Mouse (Mus musculus) lung, embryonic 15.5 days (tissue): Measurements from ENCODE around the gene Cdc42bpg. TPM values are rescaled to one million over a fixed set of nuclear protein-coding genes. Genes with fewer than 3 reads are reported as not detected.
"Not testable (repeated sequence)": the region's sequence is repeated elsewhere in the genome, so short reads cannot be mapped to it uniquely, and the experiment has no call there.

Experiments used
- ATAC-seq: fragments of 200-750 bp; cut with Nextera tagmentation; 2 replicates; pipeline ENCODE4 v1.8.0; 2017; ENCODE audit warnings: moderate number of reproducible peaks, borderline replicate concordance; ENCODE audit not compliant: low FRiP score, low TSS enrichment; ENCODE audit errors: extremely low read depth
- H3K27ac ChIP-seq: fragments of 300-500 bp; sonication (generic); 2 replicates; pipeline ENCODE4 v1.5.1; 2015; ENCODE audit warnings: moderate library complexity, mild to moderate bottlenecking, inconsistent platforms
- H3K27me3 ChIP-seq: fragments of 300-500 bp; sonication (generic); 2 replicates; pipeline ENCODE4 v1.6.1; 2015; ENCODE audit warnings: inconsistent platforms
- H3K36me3 ChIP-seq: fragments of 300-500 bp; sonication (generic); 2 replicates; pipeline ENCODE4 v1.6.1; 2015; ENCODE audit warnings: inconsistent platforms
- H3K4me1 ChIP-seq: fragments of 300-500 bp; sonication (generic); 2 replicates; pipeline ENCODE4 v1.6.1; 2015; ENCODE audit warnings: inconsistent platforms
- H3K4me2 ChIP-seq: fragments of 300-500 bp; sonication (generic); 2 replicates; pipeline ENCODE4 v1.6.1; 2015; ENCODE audit warnings: inconsistent platforms, mild to moderate bottlenecking, moderate library complexity
- H3K4me3 ChIP-seq: fragments of 300-500 bp; sonication (generic); 2 replicates; pipeline ENCODE4 v1.5.1; 2015; ENCODE audit warnings: mild to moderate bottlenecking, inconsistent platforms
- H3K9ac ChIP-seq: fragments of 300-500 bp; sonication (generic); 2 replicates; pipeline ENCODE4 v1.6.1; 2015; ENCODE audit warnings: inconsistent platforms
- H3K9me3 ChIP-seq: fragments of 300-500 bp; sonication (generic); 2 replicates; pipeline ENCODE4 v1.6.1; 2016; ENCODE audit warnings: inconsistent platforms
- WGBS: fragments of 180-500 bp; shearing (Covaris S2); methylation state at CpG from one replicate; pipeline ENCODE4 v1.1.7; 2015; 5-methylcytosine and 5-hydroxymethylcytosine counted together
- polyA plus RNA-seq: library from polyadenylated mRNA; unstranded; fragments of >200 nt; fragmentation: Nextera tagmentation; extraction: Ambion mirVana; gene quantifications from 2 replicates; pipeline ENCODE4 v1.2.1, GENCODE M21; 2015

Gene Cdc42bpg
- polyA plus RNA-seq, 1 experiment from 2014 or later: 0.92 TPM

GRCm38 (mm10) chr19:6289696-6290238 lies 16.5 kb upstream of the Cdc42bpg start:
- Histone ChIP-seq H3K4me2 (no peak overlapping the region), H3K9me3 (no peaks in the 10 kb centered on the region), H3K9ac (no peak overlapping the region), H3K4me1 (peaks cover 47% of the 10 kb centered on the region), H3K27me3 (no peaks in the 10 kb centered on the region), H3K27ac (no peak overlapping the region), H3K4me3 (no peak overlapping the region), H3K36me3 (peaks cover 22% of the 10 kb centered on the region)
- ATAC-seq: no peak
- 88% methylated on average over 14 of the region's 14 CpGs for WGBS

DNA sequence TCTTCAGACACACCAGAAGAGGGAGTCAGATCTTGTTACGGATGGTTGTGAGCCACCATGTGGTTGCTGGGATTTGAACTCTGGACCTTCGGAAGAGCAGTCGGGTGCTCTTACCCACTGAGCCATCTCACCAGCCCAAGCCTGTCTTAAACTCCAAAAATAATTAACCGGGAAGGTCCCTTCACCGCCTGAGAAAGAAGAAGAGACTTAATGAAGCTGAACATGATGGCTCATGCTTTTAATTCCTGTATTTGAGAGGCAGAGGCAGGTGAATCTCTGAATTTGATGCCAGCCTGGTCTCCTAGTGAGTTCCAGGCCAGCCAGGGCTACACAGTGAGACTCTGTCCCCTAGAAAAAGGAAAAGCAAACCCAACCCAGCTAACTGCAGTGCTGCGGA lies 15.5 kb upstream of the Cdc42bpg start:
- Histone ChIP-seq H3K36me3 (peaks cover 30% of the 10 kb centered on the region), H3K4me1 (peaks cover 38% of the 10 kb centered on the region)
- not testable (repeated sequence) for H3K9me3 ChIP-seq, H3K4me3 ChIP-seq, H3K4me2 ChIP-seq, H3K27ac ChIP-seq, H3K27me3 ChIP-seq, H3K9ac ChIP-seq, ATAC-seq
- 93% methylated on average over 5 of the region's 6 CpGs for WGBS

DNA sequence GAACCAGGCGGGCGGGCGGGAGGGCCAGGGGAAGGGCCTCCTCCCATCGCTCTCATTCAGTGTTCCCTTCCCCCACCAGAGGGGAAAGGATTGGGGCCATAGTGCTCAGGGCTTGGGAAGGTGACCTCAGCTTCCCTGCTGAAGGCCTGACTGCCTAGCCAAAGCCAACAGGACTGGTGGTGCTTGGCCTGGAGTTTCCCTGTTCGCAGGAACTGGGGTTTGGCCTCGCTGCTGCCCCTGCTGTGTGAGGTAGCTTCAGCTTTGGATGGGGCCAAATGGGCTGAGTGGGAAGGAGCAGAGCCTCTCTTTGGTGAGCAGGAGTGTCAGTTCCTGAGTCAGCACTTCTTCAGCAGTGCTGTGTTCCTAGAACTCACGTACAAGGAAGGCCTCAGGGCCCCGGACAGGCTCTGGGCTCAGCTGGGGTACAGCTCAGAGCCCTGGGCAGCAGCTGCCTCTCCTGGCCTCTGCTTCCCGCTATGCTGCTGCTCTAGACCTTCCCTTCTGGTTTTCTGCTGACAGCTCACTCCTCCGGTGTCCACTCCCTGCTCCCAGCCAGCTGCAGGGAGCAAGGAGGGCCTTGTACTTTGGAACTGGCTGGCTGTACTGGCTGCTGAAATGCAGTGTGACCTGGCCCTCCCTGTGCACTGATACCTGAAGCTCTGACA lies 15.0 kb upstream of the Cdc42bpg start:
- H3K27me3 ChIP-seq: no peaks in the 10 kb centered on the region
- no peak overlapping the region for H3K4me3 ChIP-seq
- no peak overlapping the region for H3K27ac ChIP-seq
- H3K9ac ChIP-seq: no peak overlapping the region
- 78% methylated on average over 10 of the region's 10 CpGs for WGBS
- H3K4me2 ChIP-seq: no peak overlapping the region
- H3K36me3 ChIP-seq: peaks cover 34% of the 10 kb centered on the region
- peaks cover 32% of the 10 kb centered on the region for H3K4me1 ChIP-seq
- no peaks in the 10 kb centered on the region for H3K9me3 ChIP-seq
- no peak for ATAC-seq

DNA sequence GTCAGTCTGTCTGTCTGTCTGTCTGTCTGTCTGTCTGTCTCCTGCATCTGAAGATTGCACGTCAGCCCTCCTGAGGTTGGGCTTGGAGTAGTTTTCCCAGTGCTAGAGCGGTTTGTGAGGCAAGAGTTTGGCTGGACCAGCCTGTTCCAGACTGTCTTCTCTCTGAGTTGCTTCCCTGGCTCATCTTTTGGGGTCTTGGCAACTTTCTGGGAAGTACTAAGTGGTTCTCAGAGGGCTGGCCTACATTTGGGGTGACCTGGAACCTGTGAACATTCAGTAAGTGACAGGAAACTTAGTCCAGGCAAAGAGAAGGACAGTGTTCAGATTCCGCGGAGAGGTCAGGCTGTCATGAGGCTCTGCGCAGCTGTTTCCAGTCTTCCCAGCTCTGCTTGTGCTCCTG lies 14.0 kb upstream of the Cdc42bpg start:
- H3K27me3 ChIP-seq: no peaks in the 10 kb centered on the region
- H3K27ac ChIP-seq: no peak overlapping the region
- no peak for ATAC-seq
- 87% methylated on average over 5 of the region's 5 CpGs for WGBS
- no peaks in the 10 kb centered on the region for H3K9me3 ChIP-seq
- H3K36me3 ChIP-seq: peaks cover 36% of the 10 kb centered on the region
- no peak overlapping the region for H3K9ac ChIP-seq
- H3K4me1 ChIP-seq: peaks cover 22% of the 10 kb centered on the region
- H3K4me2 ChIP-seq: no peak overlapping the region
- no peak overlapping the region for H3K4me3 ChIP-seq

DNA sequence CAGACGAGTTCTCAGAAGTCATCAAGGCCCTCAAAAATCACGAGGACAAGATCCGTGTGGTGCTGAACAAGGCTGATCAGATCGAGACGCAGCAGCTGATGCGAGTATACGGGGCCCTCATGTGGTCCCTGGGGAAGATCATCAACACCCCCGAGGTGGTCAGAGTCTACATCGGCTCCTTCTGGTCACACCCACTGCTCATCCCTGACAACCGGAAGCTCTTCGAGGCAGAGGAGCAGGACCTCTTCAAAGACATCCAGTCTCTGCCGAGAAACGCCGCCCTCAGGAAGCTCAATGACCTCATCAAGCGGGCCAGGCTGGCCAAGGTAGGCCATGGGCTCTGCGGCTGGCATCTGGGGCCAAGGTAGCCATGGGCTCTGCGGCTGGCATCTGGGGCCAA lies 12.0 kb upstream of the Cdc42bpg start:
- Histone ChIP-seq H3K4me2 (no peak overlapping the region), H3K27ac (no peak overlapping the region), H3K4me1 (0 out of 2 replicates have a peak, but pooled peaks cover 7% of the 10 kb centered on the region), H3K27me3 (no peaks in the 10 kb centered on the region), H3K9me3 (no peaks in the 10 kb centered on the region), H3K36me3 (peaks cover 51% of the 10 kb centered on the region), H3K4me3 (no peak overlapping the region), H3K9ac (no peak overlapping the region)
- ATAC-seq: no peak
- WGBS: 92% methylated on average over 17 of the region's 17 CpGs

DNA sequence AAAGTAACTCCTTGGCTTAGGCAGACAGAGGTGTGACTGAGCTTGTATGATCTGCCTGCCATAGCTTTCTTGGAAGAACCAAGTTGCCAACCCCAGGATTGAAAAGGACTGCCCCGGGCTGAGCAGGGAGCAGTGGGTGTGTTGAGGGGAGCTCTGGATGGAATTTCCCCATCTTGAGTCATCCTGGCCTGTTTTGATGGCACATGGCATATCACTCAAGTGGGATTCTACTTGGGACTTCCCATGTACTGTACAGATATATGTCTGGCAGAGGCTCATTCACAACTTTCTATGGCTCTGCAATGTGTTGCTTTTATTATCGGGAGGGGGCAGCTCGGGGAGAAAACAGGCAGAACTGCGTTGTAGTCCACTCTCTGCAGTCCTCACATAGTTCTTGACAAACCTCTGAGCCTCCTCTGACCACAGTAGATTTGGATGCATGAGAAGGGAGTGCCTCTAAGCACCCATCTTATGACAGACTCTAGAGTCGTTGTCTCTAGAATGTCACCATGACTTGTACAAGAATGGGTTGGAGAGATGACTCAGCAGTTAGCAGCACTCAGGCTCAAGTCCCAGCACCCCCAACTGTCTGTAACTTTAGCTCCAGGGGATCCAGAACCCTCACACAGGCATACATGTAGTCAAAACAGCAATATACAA lies 9.6 kb upstream of the Cdc42bpg start:
- peaks cover 49% of the 10 kb centered on the region for H3K36me3 ChIP-seq
- 83% methylated on average over 5 of the region's 5 CpGs for WGBS
- H3K27me3 ChIP-seq: no peaks in the 10 kb centered on the region
- H3K4me3 ChIP-seq: no peak overlapping the region
- no peaks in the 10 kb centered on the region for H3K9me3 ChIP-seq
- no peak overlapping the region for H3K9ac ChIP-seq
- ATAC-seq: no peak
- no peak overlapping the region for H3K4me2 ChIP-seq
- H3K27ac ChIP-seq: no peak overlapping the region
- 0 out of 2 replicates have a peak, but pooled peaks cover 3% of the 10 kb centered on the region for H3K4me1 ChIP-seq

DNA sequence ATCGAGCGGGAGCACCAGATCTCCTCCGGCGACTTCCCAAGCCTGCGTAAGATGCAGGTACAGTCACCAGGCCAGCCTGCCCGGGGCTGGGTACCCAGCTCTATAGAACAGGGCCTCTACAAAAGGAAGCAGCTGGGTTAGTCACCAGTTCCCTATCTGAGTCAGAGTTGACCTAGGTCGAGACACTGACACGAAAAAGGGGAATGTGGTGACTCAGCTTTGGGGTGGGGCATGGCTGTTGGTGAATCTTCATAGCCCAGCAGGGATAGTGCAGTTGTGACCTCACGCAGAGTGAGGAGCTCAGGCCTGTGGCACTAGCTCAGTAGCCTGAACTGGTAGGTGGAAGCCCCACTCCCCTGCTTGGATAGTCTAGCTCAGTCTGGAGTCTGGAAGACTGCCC lies 8.6 kb upstream of the Cdc42bpg start:
- Histone ChIP-seq H3K4me2 (no peak overlapping the region), H3K36me3 (peaks cover 49% of the 10 kb centered on the region)
- WGBS: 86% methylated on average over 9 of the region's 9 CpGs

GRCm38 (mm10) chr19:6299003-6299402 lies 7.3 kb upstream of the Cdc42bpg start:
- 70% methylated on average over 4 of the region's 4 CpGs for WGBS
- ATAC-seq: no peak
- H3K36me3 ChIP-seq: peaks cover 41% of the 10 kb centered on the region

More for the DNA sequence above, 8.6 kb upstream of the Cdc42bpg start:
- Histone ChIP-seq H3K27ac (no peak overlapping the region), H3K4me1 (peaks cover 6% of the 10 kb centered on the region; the same call in 1 of the 2 replicates), H3K4me3 (no peak overlapping the region), H3K27me3 (no peaks in the 10 kb centered on the region), H3K9ac (no peak overlapping the region), H3K9me3 (no peaks in the 10 kb centered on the region)
- ATAC-seq: no peak

DNA sequence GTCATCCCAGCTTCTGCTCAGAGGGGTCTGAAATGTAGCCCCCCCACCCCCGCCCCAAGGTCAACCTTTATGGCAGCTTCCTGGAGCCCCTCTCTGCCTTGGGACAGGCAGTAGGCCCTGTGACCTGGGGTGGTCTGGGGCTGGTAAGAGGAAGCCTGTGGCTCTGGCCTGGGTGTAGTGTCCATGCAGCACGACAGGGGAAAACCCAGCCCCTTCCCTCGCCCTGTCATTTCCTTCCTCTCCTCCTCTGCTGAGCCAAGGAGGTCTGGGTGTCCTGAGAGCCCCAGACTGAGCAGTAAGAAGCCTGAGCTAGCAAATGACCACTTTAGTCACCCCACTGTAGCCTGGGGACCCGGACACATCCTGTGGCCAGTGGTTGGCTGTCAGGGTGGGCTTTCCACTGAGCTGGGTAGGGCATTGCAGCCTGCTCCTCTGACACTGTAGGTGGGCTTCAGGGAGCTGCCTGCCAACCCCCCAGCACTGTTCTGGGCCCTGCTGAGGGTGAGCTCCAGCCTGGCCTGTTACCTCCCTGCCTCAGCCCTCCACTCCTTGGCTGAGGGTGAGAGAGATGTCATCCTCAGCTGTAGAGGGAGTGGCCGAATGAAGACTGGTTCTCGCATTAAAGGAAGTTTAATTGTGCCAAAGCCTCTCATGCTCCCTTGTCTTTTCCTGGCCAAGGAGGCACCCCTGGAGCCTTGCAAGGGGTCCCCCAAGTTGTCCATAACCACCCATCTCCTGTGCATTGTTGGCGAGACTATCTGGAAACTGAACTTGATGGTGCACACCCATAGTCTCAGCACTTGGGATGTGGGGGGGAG lies 6.6 kb upstream of the Cdc42bpg start:
- peaks cover 36% of the 10 kb centered on the region for H3K36me3 ChIP-seq
- 70% methylated on average over 7 of the region's 7 CpGs for WGBS
- H3K4me3 ChIP-seq: no peak overlapping the region
- H3K4me2 ChIP-seq: no peak overlapping the region
- H3K27ac ChIP-seq: peak overlapping the region; percentile 41
- no peaks in the 10 kb centered on the region for H3K9me3 ChIP-seq
- no peak for ATAC-seq
- no peaks in the 10 kb centered on the region for H3K27me3 ChIP-seq
- H3K4me1 ChIP-seq: peaks cover 12% of the 10 kb centered on the region
- no peak overlapping the region for H3K9ac ChIP-seq

More at GRCm38 (mm10) chr19:6299003-6299402, 7.3 kb upstream of the Cdc42bpg start:
- H3K4me3 ChIP-seq: no peak overlapping the region
- no peak overlapping the region for H3K9ac ChIP-seq
- no peak overlapping the region for H3K4me2 ChIP-seq
- H3K9me3 ChIP-seq: no peaks in the 10 kb centered on the region
- peak overlapping the region; percentile 41 for H3K27ac ChIP-seq
- peaks cover 8% of the 10 kb centered on the region; the same call in 1 of the 2 replicates for H3K4me1 ChIP-seq
- no peaks in the 10 kb centered on the region for H3K27me3 ChIP-seq

DNA sequence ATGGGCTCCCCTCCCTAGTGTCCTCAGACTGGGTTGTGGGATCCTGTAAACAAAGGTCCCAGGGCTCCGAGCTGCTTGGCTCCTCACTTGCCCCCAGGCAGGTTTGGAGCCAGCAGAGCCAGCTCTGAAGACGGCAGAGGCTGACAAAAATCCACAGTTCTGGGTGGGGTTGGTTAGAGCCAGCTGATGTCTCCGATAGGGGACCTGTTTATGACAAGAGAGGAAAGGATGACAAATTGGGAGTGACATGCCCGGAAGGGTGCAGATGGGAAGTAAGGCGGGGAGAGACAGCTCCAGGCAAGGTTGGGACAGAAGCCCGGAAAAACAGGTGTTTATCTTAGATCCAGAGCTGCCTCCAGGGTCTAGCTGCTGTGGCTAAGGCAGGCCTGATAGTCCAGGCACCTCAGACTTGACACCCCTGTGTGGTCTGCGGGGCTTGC lies 5.8 kb upstream of the Cdc42bpg start:
- no peaks in the 10 kb centered on the region for H3K27me3 ChIP-seq
- peaks cover 13% of the 10 kb centered on the region for H3K4me1 ChIP-seq
- H3K9me3 ChIP-seq: no peaks in the 10 kb centered on the region
- WGBS: 37% methylated on average over 7 of the region's 7 CpGs
- H3K4me3 ChIP-seq: no peak overlapping the region
- peak; percentile 29; the same call in 1 of the 2 replicates for ATAC-seq
- H3K36me3 ChIP-seq: peaks cover 28% of the 10 kb centered on the region
- no peak overlapping the region for H3K4me2 ChIP-seq
- no peak overlapping the region for H3K9ac ChIP-seq
- peak overlapping the region; percentile 41 for H3K27ac ChIP-seq

DNA sequence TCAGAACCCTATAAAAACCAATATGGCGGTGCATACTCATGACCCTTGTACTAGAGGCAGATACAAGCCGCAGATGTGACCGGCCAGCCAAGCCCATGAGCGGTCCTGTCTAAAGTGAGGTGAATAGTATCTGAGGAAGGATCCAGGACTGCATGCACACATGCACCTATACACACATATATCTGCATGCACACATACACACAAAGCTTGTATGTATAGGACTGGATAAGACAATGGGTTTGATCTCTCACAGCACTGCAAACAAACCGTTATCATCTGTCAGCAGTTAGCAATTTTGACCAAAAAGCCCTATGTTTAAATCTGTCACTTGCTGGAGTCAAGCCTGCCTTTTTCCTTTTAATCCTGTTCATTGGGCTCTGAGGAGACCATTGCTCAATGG lies 4.1 kb upstream of the Cdc42bpg start:
- no peak for ATAC-seq
- 91% methylated on average over 5 of the region's 5 CpGs for WGBS
- Histone ChIP-seq H3K27ac (no peak overlapping the region), H3K36me3 (peaks cover 17% of the 10 kb centered on the region), H3K4me1 (peaks cover 22% of the 10 kb centered on the region), H3K4me3 (no peak overlapping the region), H3K9me3 (no peaks in the 10 kb centered on the region), H3K9ac (no peak overlapping the region), H3K27me3 (no peaks in the 10 kb centered on the region), H3K4me2 (no peak overlapping the region)
